Mouse (Mus musculus) inflammation-experienced regulatory T-cells (primary cell): ENCODE results near the gene Gsta3. TPM values are rescaled to one million over a fixed set of nuclear protein-coding genes. Genes with fewer than 3 reads are reported as not detected.

Experiments used
- polyA plus RNA-seq, 2 experiments: library from polyadenylated mRNA; unstranded; fragments of 100-300 nt; shearing (Covaris generic); gene quantifications; one replicate each; pipeline ENCODE4 v1.2.1; 2017

The Gsta3 gene
- 1 to 10 TPM; 2.3 to 2.9 TPM for polyA plus RNA-seq

GRCm38 (mm10) chr1:21239911-21240898, at the start of gene Gsta3:
Gene Gsta3, plus strand, starts transcription at chr1:21240589.

DNA sequence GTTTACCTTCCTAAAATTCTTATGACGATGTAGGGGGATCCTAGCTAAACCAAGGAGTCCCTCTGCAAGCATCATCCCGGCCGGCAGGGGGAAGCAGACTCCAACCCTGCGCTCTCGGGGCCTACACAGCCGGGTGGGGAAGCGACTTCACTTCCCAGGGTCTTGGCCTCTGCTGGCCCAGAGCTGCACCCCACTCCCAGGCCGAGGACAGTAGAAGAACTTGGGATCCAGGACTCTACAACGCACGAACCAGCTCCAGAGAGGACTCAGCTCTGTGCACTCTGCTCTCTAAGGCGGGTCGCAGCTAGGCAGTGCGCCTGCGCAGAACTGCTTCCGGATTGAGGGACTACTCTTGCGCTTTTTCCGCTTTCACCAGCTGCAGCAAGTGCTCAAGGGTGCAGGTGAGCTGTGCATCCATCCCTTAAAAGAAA, 21.9 kb upstream of the Gsta3 start, which contains the start of gene Tmem14a:
Gene Tmem14a (plus strand): TSS at position 87 of the 431 bp plus-strand sequence.

Other genes starting within 250 kb of the Gsta3 start
- gene Tram2, start 161.4 kb upstream of the Gsta3 start, polyA plus RNA-seq: 1 to 10 TPM; 3.4 to 4.5 TPM
- 1 to 10 TPM; 4.3 to 6.1 TPM for gene Tmem14a, start 22.0 kb upstream of the Gsta3 start, polyA plus RNA-seq
- gene Khdc1a, start 109.1 kb downstream of the Gsta3 start, polyA plus RNA-seq: 1 to 10 TPM; 1.8 to 1.9 TPM
- not detected for gene Khdc1c, start 127.7 kb downstream of the Gsta3 start, polyA plus RNA-seq
- gene Khdc1b, start 143.0 kb downstream of the Gsta3 start, polyA plus RNA-seq: under 1 TPM; 0.10 to 0.62 TPM